27 mouse cellular contexts compared by ENCODE assay signal in genomic region chr12:31239798-31240197, GRCm38 (mm10). TPM values are rescaled to one million over a fixed set of nuclear protein-coding genes. Genes with fewer than 3 reads are reported as not detected.
"Had no signal": no experiment of that assay in that cellular context is flagged by ENCODE, and none has a peak within 500 bp of the region (broad histone marks: within the 10 kb centered on the region; RNA-seq: fewer than 3 reads in every experiment).

No protein-coding gene starts in this region.

- H3K9ac ChIP-seq: liver, embryonic 13.5 days; lung, embryonic 14.5 days; midbrain, embryonic 12.5 days; midbrain, embryonic 15.5 days; neural tube, embryonic 12.5 days; neural tube, embryonic 15.5 days had no signal

- H3K36me3 ChIP-seq: liver, embryonic 13.5 days; midbrain, embryonic 12.5 days; midbrain, embryonic 15.5 days; neural tube, embryonic 12.5 days; neural tube, embryonic 15.5 days had no signal

- H3K4me3 ChIP-seq: layer of hippocampus, adult 2 months; liver, embryonic 13.5 days; midbrain, embryonic 12.5 days; midbrain, embryonic 15.5 days; neural tube, embryonic 12.5 days; neural tube, embryonic 15.5 days had no signal

- H3K9me3 ChIP-seq: liver, embryonic 13.5 days; midbrain, embryonic 12.5 days; midbrain, embryonic 15.5 days; neural tube, embryonic 12.5 days; neural tube, embryonic 15.5 days had no signal

- H3K4me2 ChIP-seq: liver, embryonic 13.5 days; lung, embryonic 14.5 days; midbrain, embryonic 12.5 days; midbrain, embryonic 15.5 days; neural tube, embryonic 12.5 days; neural tube, embryonic 15.5 days had no signal

- H3K4me1 ChIP-seq: liver, embryonic 13.5 days; midbrain, embryonic 12.5 days; neural tube, embryonic 12.5 days had no signal

- H3K27me3 ChIP-seq: liver, embryonic 13.5 days; midbrain, embryonic 12.5 days; midbrain, embryonic 15.5 days; neural tube, embryonic 12.5 days; neural tube, embryonic 15.5 days had no signal

- H3K27ac ChIP-seq: kidney, postnatal 0 days; layer of hippocampus, adult 2 months; liver, embryonic 13.5 days; macrophage; midbrain, embryonic 12.5 days; midbrain, embryonic 15.5 days; neural tube, embryonic 12.5 days; neural tube, embryonic 15.5 days had no signal

- DNase-seq: layer of hippocampus, adult 9-11 months; liver, embryonic 13.5 days; lung, embryonic 14.5 days; thymus, adult 18-20 months had no signal

- ATAC-seq: lung, postnatal 0 days; midbrain, embryonic 15.5 days had no signal

RNA-seq across cellular contexts. Expression of gene Gm6993, which starts 0.8 kb away (rescaled TPM):
- total RNA-seq: layer of hippocampus, adult 2 months; layer of hippocampus, postnatal 25 days; left cerebral cortex, adult 18-20 months; left cerebral cortex, postnatal 10 days; left cerebral cortex, postnatal 36 days; liver, adult 2 months; megakaryocyte, adult 5-6 weeks had no signal
- polyA plus RNA-seq: kidney, embryonic 14.5 days; kidney, postnatal 0 days; large intestine, adult 2 months; limb, embryonic 11.5 days; limb, embryonic 14.5 days; liver, adult 2 months; liver, embryonic 13.5 days; liver, embryonic 16.5 days; lung, embryonic 14.5 days; lung, postnatal 0 days; macrophage; midbrain, embryonic 12.5 days; midbrain, embryonic 15.5 days; neural tube, embryonic 12.5 days; neural tube, embryonic 15.5 days; small intestine, adult 2 months; spleen, adult 2 months; stomach, embryonic 16.5 days; testis, adult 2 months had no signal
